Mouse (Mus musculus) brain, embryonic 14.5 days (tissue): Measurements from ENCODE around the gene Zkscan16. TPM values are rescaled to one million over a fixed set of nuclear protein-coding genes. Genes with fewer than 3 reads are reported as not detected.

Experiments
- DNase-seq: peaks from one replicate; pipeline ENCODE4 v3.0.0-alpha.2; 2011; ENCODE audit warnings: low read depth
- CTCF ChIP-seq: fragments of 200-500 bp; IDR thresholded peaks from 2 replicates; pipeline ENCODE4 v1.5.1; 2012; ENCODE audit warnings: inconsistent platforms, mild to moderate bottlenecking, moderate library complexity, borderline replicate concordance; ENCODE audit not compliant: insufficient read depth, insufficient read length; ENCODE audit errors: extremely low read depth
- POLR2A ChIP-seq: fragments of 200-500 bp; IDR thresholded peaks from 2 replicates; pipeline ENCODE4 v1.6.1; 2012; ENCODE audit warnings: mild to moderate bottlenecking, inconsistent platforms, borderline replicate concordance; ENCODE audit not compliant: poor library complexity, insufficient read depth, insufficient read length, severe bottlenecking; ENCODE audit errors: extremely low read depth
- polyA plus RNA-seq: library from polyadenylated mRNA; depleted of rRNA; stranded (reverse); fragments of >200 nt; gene quantifications from 2 replicates; pipeline ENCODE4 v1.2.3, GENCODE M21; 2012

The Zkscan16 gene
- polyA plus RNA-seq, 1 experiment = 3.2 TPM

- DNase-seq = peak; percentile 77
- TF ChIP-seq POLR2A (no peak), CTCF (no peak)
These were observed 47.4 kb downstream of the Zkscan16 start for GRCm38 (mm10) chr4:58990609-58991434.

- DNase-seq = no peak
- TF ChIP-seq CTCF = no peak
- no peak for TF ChIP-seq POLR2A
These were observed 48.8 kb downstream of the Zkscan16 start for GRCm38 (mm10) chr4:58992195-58992594.

- no peak for DNase-seq
- TF ChIP-seq CTCF = no peak
- TF ChIP-seq POLR2A = no peak
These were observed 51.3 kb downstream of the Zkscan16 start, which contains the start of gene Dnajc25 for GRCm38 (mm10) chr4:58994762-58995161. Dnajc25 (plus strand) TSS chr4:58995062.

GRCm38 (mm10) chr4:58995251-58995693 lies 51.8 kb downstream of the Zkscan16 start:
- no peak for DNase-seq
- TF ChIP-seq CTCF (no peak), POLR2A (no peak)

GRCm38 (mm10) chr4:58997081-58997480 lies 53.7 kb downstream of the Zkscan16 start:
- TF ChIP-seq POLR2A (no peak), CTCF (no peak)
- no peak for DNase-seq

GRCm38 (mm10) chr4:58998688-58999087 lies 55.3 kb downstream of the Zkscan16 start:
- DNase-seq = no peak
- TF ChIP-seq CTCF (no peak), POLR2A (no peak)

- TF ChIP-seq CTCF (peak; percentile 93), POLR2A (no peak)
- DNase-seq = peak; percentile 85
These were observed 56.3 kb downstream of the Zkscan16 start for GRCm38 (mm10) chr4:58999686-59000085.

- TF ChIP-seq POLR2A = no peak
- TF ChIP-seq CTCF = peak; percentile 15; the same call in 1 of the 2 replicates
- peak; percentile 37 for DNase-seq
These were observed 57.2 kb downstream of the Zkscan16 start for GRCm38 (mm10) chr4:59000614-59001013.

GRCm38 (mm10) chr4:59002948-59003805 lies 59.7 kb downstream of the Zkscan16 start, which contains the start of gene Gm20503:
Gm20503 (plus strand) TSS chr4:59003210.
- peak; percentile 97 for DNase-seq
- TF ChIP-seq CTCF (no peak), POLR2A (peak; percentile 98)

- no peak for DNase-seq
- TF ChIP-seq CTCF = no peak
- TF ChIP-seq POLR2A = no peak
These were observed 60.4 kb downstream of the Zkscan16 start for GRCm38 (mm10) chr4:59003806-59004200.

GRCm38 (mm10) chr4:59006211-59006610 lies 62.8 kb downstream of the Zkscan16 start:
- TF ChIP-seq POLR2A = no peak
- TF ChIP-seq CTCF = no peak

More at GRCm38 (mm10) chr4:59006211-59006610, 62.8 kb downstream of the Zkscan16 start:
- no peak for DNase-seq
